Mouse (Mus musculus) megakaryocyte, embryonic 14.5 days (primary cell): ENCODE results near the gene Rps27l.

ENCODE experiments used
- FLI1 ChIP-seq: IDR thresholded peaks from 2 replicates; pipeline ENCODE4 v1.6.1; 2012; ENCODE audit warnings: low read length, inconsistent platforms, mixed read lengths
- GATA1 ChIP-seq: IDR thresholded peaks from 3 replicates; pipeline ENCODE4 v1.6.1; 2012; ENCODE audit warnings: mixed read lengths, low read length, inconsistent platforms, borderline replicate concordance

DNA sequence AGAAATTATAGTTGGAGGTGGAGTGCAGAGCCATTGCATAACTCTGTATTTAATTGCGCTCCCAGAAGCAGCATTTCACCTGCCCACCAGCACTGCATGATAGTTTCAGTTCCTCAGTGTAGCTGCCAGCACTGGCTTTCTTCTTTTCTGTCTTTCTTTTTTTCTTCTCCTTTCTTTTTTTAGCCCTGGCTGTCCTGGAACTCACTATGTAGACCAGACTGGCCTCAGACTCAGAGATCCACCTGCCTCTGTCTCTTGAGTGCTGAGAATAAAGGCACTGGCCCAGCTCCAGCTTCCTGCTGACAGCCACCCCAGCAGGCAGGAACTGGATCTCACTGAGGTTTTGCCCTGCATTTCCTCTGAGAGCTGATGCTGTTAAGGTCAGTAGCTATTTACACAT, 32.1 kb downstream of the Rps27l start:
- TF ChIP-seq GATA1: no peak
- TF ChIP-seq FLI1: no peak
